Mouse (Mus musculus) heart, postnatal 0 days (tissue): ENCODE data around the gene Krt76. TPM values are rescaled to one million over a fixed set of nuclear protein-coding genes. Genes with fewer than 3 reads are reported as not detected.

ENCODE experiments used
- ATAC-seq: fragments of 200-750 bp; cut with Nextera tagmentation; 2 replicates; pipeline ENCODE4 v1.8.0; 2017; ENCODE audit warnings: low read depth, moderate number of reproducible peaks, moderate library complexity; ENCODE audit not compliant: insufficient read depth
- DNase-seq: peaks from one replicate; pipeline ENCODE4 v3.0.0-alpha.2; 2016; ENCODE audit warnings: low spot score
- H3K27ac ChIP-seq: fragments of 300-500 bp; sonication (generic); 2 replicates; pipeline ENCODE4 v1.5.1; 2014; ENCODE audit warnings: low read depth, mild to moderate bottlenecking
- H3K27me3 ChIP-seq: fragments of 300-500 bp; sonication (generic); 2 replicates; pipeline ENCODE4 v1.6.1; 2014; ENCODE audit warnings: low read length, mixed read lengths; ENCODE audit not compliant: control insufficient read depth, insufficient read depth
- H3K36me3 ChIP-seq: fragments of 300-500 bp; sonication (generic); replicated peaks from 2 replicates; pipeline ENCODE4 v1.6.1; 2014; ENCODE audit warnings: low read length, mixed read lengths; ENCODE audit not compliant: control insufficient read depth, insufficient read depth
- H3K4me1 ChIP-seq: fragments of 300-500 bp; sonication (generic); 2 replicates; pipeline ENCODE4 v1.6.1; 2014; ENCODE audit warnings: antibody characterized with exemption; ENCODE audit not compliant: control insufficient read depth, insufficient read depth
- H3K4me2 ChIP-seq: fragments of 300-500 bp; sonication (generic); 2 replicates; pipeline ENCODE4 v1.6.1; 2014; ENCODE audit warnings: low read depth, mild to moderate bottlenecking, low read length, moderate library complexity
- H3K4me3 ChIP-seq: fragments of 300-500 bp; sonication (generic); 2 replicates; pipeline ENCODE4 v1.5.1; 2014; ENCODE audit warnings: low read depth, low read length
- H3K9ac ChIP-seq: fragments of 300-500 bp; sonication (generic); replicated peaks from 2 replicates; pipeline ENCODE4 v1.6.1; 2014; ENCODE audit warnings: low read depth, low read length, mixed read lengths
- H3K9me3 ChIP-seq: fragments of 300-500 bp; sonication (generic); replicated peaks from 2 replicates; pipeline ENCODE4 v1.6.1; 2016; ENCODE audit warnings: low read length; ENCODE audit not compliant: control insufficient read depth
- CTCF ChIP-seq: IDR thresholded peaks from 2 replicates; pipeline ENCODE4 v1.5.1; 2016; ENCODE audit warnings: antibody characterized with exemption, control low read depth, low read depth
- EP300 ChIP-seq: IDR thresholded peaks from 2 replicates; pipeline ENCODE4 v1.6.1; 2016; ENCODE audit warnings: antibody characterized with exemption, low read depth
- WGBS: fragments of 180-500 bp; shearing (Covaris S2); extraction: QIAGEN DNeasy Blood & Tissue Kit; methylation state at CpG from one replicate; pipeline ENCODE4 v1.1.7; 2014; 5-methylcytosine and 5-hydroxymethylcytosine counted together
- polyA plus RNA-seq: library from polyadenylated mRNA; unstranded; fragments of >200 nt; fragmentation: Nextera tagmentation; extraction: Ambion mirVana; gene quantifications from 2 replicates; pipeline ENCODE4 v1.2.1, GENCODE M21; 2015
- total RNA-seq: library from RNA; depleted of rRNA; stranded (reverse); fragments of >200 nt; gene quantifications from 2 replicates; pipeline ENCODE4 v1.2.3, GENCODE M21; 2014; ENCODE audit warnings: low replicate concordance

Gene Krt76
- total and polyA plus RNA-seq, 2 experiments from 2014 or later: not detected

DNA sequence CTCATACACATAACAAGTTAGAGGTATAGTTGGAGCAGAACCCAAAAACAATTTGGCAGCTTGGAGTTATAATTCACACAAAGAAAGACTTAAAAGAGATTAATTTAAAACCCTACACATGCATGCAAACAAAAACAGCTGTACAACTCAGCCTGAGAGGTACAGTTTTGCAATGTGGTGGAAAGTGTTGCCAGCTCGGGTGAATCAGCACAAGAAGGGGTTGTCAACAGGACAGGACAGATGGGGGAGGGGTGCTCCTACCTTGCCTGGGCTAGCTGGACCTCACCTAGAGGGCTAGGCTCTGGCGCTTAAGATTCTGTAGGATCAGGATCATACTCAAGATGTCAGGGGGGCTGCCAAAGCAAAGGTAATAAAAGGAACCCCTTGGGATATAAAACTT lies 14.7 kb downstream of the Krt76 start:
- Histone ChIP-seq H3K27me3 (peaks cover 14% of the 10 kb centered on the region; the same call in 1 of the 2 replicates), H3K9me3 (no peaks in the 10 kb centered on the region), H3K4me3 (no peak overlapping the region), H3K4me1 (no peaks in the 10 kb centered on the region), H3K9ac (no peak overlapping the region), H3K4me2 (no peak overlapping the region), H3K27ac (no peak overlapping the region), H3K36me3 (no peaks in the 10 kb centered on the region)
- DNase-seq (no peak), ATAC-seq (no peak)
- no peak for TF ChIP-seq CTCF
- no peak for TF ChIP-seq EP300
- WGBS: 51% methylated on average over 2 of the region's 2 CpGs

DNA sequence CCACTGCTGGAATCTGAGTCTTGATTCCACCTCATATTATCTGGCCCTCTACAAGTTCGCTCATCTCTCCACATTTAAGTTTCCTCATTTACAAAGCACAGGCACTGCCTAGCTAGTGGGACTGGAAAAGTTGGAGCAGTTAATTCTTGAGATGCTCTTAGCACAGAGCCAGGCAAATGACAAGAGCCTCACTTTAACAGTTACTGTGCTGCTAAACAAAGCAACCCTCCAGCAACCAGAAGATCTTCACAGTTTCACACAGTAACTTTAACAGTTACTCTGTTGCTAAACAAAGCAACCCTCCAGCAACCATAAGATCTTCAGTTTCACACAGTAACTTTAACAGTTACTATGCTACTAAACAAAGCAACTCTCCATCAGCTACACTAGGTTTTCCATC lies 18.3 kb downstream of the Krt76 start:
- WGBS: 67% methylated on average over 1 of the region's 1 CpGs
- ATAC-seq: no peak
- no peak overlapping the region for H3K27ac ChIP-seq
- no peak overlapping the region for H3K9ac ChIP-seq
- H3K36me3 ChIP-seq: no peaks in the 10 kb centered on the region
- TF ChIP-seq EP300: no peak
- TF ChIP-seq CTCF: no peak
- DNase-seq: no peak
- no peak overlapping the region for H3K4me3 ChIP-seq
- no peaks in the 10 kb centered on the region for H3K4me1 ChIP-seq
- H3K27me3 ChIP-seq: peaks cover 15% of the 10 kb centered on the region; the same call in 1 of the 2 replicates
- H3K4me2 ChIP-seq: no peak overlapping the region
- no peaks in the 10 kb centered on the region for H3K9me3 ChIP-seq

DNA sequence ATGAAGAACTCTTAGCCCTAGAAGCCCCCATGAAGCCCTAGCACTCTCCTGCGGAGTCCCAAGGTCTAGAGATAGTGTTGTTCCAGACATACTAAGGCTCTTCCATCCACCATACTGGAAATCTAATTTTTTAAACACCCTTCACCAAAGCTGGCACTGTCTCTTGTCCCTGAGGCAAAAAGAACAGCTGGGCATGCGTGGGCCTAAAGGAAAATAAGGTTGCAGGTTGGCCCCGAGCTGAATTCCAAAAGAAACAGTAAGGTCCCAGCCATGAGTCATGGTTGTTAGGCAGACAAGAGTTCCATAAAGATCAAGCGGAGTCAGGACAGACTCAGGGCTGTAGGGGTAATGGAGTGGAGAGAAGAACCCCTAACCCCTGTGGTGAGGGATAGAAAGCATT lies 19.5 kb downstream of the Krt76 start:
- no peak for TF ChIP-seq EP300
- TF ChIP-seq CTCF: no peak
- Histone ChIP-seq H3K4me2 (no peak overlapping the region), H3K36me3 (no peaks in the 10 kb centered on the region), H3K4me3 (no peak overlapping the region), H3K9me3 (no peaks in the 10 kb centered on the region), H3K27me3 (peaks cover 22% of the 10 kb centered on the region; the same call in 1 of the 2 replicates), H3K9ac (no peak overlapping the region), H3K4me1 (no peaks in the 10 kb centered on the region), H3K27ac (no peak overlapping the region)
- no peak for ATAC-seq
- WGBS: 69% methylated on average over 4 of the region's 4 CpGs
- DNase-seq: no peak

DNA sequence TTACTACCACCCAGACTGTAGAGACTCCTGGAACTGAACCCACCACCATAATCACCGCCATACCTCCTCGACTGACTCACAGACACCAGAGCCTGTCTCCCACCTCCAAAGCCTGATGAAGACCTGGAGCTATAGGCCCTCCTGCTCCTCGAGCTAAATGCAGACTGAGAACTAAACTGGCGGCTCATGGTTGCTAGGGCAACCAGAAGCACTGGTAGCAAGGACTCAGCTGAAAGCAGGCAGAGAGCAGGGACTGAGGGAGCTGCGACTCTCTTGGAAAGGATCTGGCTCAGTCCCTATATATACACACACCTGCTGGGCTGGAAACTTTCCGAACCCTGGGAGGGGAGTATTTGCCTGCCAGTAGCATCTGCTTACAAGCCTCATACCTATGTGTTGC lies 23.3 kb downstream of the Krt76 start, which contains the start of gene Krt77:
Gene Krt77 (minus strand): TSS at position 275 of the 400 bp plus-strand sequence.
- H3K27ac ChIP-seq: no peak within 1 kb of the TSS
- H3K27me3 ChIP-seq: 0 out of 2 replicates have a peak, but pooled peaks cover 16% of the 10 kb centered on the region
- DNase-seq (no peak), ATAC-seq (no peak)
- 33% methylated on average over 6 of the region's 6 CpGs for WGBS
- H3K4me2 ChIP-seq: no peak within 1 kb of the TSS
- TF ChIP-seq EP300 (no peak), CTCF (no peak)
- H3K4me1 ChIP-seq: no peaks in the 10 kb centered on the region
- H3K9ac ChIP-seq: no peak within 1 kb of the TSS
- H3K9me3 ChIP-seq: no peaks in the 10 kb centered on the region
- no peaks in the 10 kb centered on the region for H3K36me3 ChIP-seq
- H3K4me3 ChIP-seq: no peak within 1 kb of the TSS

DNA sequence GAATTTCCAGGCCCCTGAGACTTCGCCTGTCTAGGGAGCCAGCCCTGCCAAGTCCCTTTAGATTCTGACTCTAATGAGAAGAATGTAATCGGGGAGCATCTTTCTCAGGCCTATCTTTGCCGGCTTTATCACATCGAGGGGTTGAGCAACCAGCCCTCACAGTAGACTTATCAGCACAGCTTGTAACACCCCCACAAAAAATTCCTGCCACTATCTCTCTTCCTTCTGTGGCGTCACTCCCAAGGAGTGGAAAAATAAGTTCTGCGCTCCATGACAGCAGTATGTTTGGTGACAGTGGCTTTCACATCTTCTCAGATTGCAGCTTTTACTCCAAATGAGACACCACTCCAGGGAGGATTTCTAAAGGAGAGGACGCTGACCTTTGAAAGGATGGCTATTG lies 26.0 kb downstream of the Krt76 start:
- no peak for TF ChIP-seq EP300
- TF ChIP-seq CTCF: no peak
- Histone ChIP-seq H3K4me2 (no peak overlapping the region), H3K36me3 (no peaks in the 10 kb centered on the region), H3K4me3 (no peak overlapping the region), H3K27ac (no peak overlapping the region), H3K27me3 (peaks cover 18% of the 10 kb centered on the region; the same call in 1 of the 2 replicates), H3K9ac (no peak overlapping the region), H3K9me3 (no peaks in the 10 kb centered on the region), H3K4me1 (no peaks in the 10 kb centered on the region)
- WGBS: 43% methylated on average over 7 of the region's 7 CpGs
- DNase-seq (no peak), ATAC-seq (no peak)
